Mouse (Mus musculus) T-cell, adult 2 months (primary cell): ENCODE results near the gene Nr1d2.
"Not testable (repeated sequence)": the region's sequence is repeated elsewhere in the genome, so short reads cannot be mapped to it uniquely, and the experiment has no call there.

Experiments
- DNase-seq: peaks from one replicate; pipeline ENCODE4 v3.0.0; 2022; ENCODE audit warnings: low spot score

The Nr1d2 gene

DNA sequence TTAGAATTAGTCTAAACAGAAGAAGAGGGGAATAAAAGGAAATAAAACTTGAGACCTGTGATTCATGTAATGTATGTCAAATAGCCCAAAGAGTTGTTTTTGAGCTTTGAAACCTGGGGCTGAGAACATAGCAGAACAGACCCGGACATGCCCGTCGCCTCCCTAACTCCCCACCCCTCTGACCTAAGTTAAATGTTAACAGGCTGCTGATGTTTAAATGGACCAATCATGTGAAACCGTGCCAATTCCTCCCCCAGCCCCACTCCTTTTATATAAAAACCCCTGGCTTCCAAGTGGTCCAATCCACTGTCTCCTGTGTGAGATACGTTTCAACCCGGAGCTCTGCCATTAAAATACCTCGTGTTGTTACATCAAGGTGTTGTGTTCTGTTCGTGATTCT lies 7.1 kb downstream of the Nr1d2 start:
- not testable (repeated sequence) for DNase-seq

DNA sequence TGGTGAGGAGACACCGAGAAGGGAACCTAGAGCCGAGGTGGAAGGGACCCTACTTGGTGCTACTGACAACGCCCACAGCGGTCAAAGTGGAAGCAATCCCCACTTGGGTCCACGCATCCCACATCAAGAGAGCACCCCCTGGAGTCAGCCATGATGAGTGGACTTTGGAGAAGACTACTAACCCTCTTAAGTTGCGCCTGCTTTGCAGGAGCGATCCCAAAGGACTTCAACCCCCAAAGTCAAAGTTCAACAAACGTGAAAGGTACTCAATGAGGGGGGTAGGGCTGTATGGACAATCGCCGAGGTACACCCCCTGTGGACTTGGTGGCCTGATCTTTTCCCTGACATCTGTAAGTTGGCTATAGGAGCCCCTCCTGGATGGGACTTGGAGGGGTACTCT lies 9.2 kb downstream of the Nr1d2 start:
- not testable (repeated sequence) for DNase-seq

DNA sequence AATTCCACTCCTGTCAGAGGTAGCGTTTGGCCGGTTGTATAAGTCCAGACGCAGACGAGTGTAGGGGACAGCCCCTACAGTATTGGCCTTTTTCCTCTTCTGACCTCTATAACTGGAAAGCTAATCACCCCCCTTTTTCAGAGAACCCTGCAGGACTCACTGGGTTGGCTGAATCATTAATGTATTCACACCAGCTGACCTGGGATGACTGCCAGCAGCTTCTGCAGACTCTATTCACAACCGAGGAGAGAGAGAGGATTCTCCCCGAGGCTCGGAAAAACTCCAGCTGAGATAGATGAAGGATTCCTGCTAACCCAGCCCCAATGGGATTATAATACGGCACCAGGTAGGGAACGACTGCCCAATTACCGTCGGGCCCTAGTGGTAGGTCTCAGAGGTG lies 12.7 kb downstream of the Nr1d2 start:
- DNase-seq, result not testable (repeated sequence)

DNA sequence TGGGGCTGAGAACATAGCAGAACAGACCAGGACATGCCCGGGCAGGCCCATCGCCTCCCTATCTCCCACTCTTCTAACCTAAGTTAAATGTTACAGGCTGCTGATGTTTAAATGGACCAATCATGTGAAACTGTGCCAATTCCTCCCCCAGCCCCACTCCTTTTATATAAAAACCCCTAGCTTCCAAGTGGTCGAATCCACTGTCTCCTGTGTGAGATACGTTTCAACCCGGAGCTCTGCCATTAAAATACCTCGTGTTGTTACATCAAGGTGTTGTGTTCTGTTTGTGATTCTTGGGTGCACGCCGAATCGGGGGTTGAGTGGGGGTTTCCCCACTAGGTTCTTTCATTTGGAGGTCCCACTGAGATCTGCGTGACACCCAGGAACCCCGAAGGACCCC lies 13.5 kb downstream of the Nr1d2 start:
- not testable (repeated sequence) for DNase-seq

DNA sequence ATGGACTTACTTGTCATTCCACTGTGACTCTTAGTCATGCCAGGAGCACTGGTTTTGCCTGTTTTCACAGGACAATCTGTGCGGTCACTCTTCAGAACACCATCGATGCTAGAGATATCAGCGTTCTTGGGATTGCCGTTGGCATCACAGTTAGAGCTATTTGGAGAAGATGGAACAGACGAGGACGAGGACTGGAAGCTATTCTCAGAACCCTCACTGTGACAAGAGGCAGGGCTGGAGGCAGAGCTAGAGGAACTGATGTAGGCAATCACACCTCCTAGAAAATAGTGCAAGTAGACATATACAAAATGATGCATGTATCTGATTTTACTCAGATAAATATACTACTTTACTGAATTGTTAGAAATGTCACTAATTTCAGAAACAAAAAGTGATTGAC lies 16.9 kb downstream of the Nr1d2 start:
- no peak for DNase-seq

DNA sequence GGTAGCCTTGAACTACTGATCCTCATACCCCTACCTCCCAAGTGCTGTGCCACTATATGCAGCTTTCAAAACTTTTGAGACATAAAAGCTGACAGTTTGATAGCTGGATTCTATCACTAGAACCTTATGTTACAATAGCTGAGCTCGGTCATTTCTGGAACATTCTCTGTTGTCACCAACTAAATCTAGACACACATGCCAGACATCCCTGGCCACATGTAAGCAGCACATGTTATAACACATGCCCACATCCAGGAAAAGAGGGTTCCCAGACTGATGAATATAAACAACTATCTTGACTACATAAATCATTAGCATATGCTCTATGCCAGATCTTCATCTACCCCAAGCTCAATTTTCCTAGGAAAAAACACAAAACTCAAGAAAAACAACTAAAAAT lies 21.8 kb downstream of the Nr1d2 start:
- no peak for DNase-seq

DNA sequence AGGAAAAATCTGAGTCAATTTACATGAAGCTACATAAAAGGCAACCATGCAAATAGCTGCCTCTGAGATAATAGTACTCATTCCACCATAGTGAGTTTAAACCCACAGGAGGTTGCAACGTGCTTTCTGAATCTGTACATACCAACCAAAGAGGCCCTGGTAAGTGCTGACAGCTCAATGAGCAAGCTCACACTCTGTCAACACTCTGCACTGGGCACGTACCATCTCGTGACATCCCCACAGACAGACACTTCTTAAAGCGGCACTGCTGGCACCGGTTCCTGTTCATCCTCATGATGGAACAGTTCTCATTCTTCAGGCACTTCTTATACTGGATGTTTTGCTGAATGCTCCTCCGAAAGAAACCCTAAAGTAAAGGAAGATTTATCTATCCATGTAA lies 22.5 kb downstream of the Nr1d2 start:
- no peak for DNase-seq

DNA sequence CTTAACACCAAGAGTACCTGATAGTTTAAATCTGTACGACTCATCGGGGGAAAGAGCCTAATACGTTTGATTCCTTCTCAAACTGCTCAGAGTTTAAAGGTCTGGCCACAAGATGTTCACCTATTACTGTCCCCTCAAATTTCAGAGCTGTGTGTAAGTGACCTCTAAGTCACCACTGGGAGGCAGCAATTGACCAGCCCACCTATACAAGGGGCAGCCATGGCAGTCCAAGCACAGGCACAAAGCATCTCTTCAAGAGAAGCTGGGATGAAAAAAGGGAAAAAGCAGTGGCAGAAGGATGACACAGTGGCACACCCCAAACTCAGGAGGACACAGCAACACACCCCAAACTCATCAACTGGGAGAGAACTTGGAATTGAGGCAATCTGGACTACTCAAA lies 28.1 kb downstream of the Nr1d2 start:
- no peak for DNase-seq

DNA sequence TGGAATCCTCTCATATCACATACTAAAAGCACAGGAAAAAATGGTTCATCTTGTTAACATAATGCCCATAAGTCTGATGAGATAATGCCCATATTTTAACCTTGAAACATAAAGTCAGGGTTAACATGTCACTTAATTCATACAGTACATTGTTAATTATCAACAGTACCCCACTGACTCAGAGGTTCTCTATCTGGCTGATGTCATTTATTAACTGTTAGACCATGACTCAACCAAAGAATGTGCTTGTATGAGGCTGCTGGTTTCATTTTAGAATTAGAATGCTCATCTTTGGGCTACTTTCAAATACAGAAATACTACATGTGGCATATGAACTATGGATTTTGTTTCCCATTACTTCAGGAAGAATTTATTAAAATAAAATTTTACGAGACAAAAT lies 34.6 kb downstream of the Nr1d2 start:
- not testable (repeated sequence) for DNase-seq

DNA sequence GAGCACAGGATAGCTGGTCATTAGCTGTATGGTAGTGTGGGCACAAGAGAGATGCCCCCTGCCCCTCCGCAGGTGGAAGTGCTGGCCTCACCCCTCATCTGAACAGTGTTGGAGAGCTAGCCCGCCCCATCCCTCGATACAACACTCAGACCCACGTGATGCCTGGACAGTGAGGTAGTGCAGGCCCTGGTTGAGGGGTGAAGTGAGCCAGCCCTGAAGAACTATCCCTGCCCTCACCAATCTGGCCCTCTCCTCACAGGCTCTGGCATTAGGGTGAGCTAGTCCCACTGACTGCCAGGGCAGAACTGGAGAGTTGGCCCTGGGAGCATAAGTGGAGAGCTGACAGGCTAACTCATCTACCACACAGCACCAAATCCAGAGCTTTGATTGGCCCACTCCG lies 37.5 kb downstream of the Nr1d2 start:
- DNase-seq, result no peak

DNA sequence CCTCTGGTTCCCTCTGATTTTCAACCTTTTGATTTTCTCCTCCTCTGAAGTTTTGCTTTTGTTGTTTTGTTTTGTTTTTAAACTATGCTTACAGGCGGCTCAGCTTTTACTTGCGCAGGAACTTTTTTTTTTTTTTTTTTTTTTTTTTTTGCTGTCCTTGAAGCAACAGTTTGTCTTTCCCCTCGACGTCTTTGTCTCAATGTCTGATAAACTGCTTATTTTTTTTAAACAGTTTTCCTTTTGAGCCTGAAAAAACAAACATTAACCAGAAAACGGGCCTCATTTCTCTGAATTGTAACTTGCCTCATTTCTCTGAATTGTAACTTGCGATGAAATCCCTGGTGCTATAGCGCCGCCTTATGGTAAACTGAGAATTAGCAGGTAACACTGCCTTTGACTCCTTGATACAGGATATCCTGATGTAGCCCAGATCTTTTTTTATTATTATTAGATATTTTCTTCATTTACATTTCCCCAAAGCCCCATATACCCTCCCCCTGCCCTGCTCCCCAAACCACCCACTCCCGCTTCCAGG lies 52.0 kb downstream of the Nr1d2 start:
- DNase-seq, result peak; percentile 52

DNA sequence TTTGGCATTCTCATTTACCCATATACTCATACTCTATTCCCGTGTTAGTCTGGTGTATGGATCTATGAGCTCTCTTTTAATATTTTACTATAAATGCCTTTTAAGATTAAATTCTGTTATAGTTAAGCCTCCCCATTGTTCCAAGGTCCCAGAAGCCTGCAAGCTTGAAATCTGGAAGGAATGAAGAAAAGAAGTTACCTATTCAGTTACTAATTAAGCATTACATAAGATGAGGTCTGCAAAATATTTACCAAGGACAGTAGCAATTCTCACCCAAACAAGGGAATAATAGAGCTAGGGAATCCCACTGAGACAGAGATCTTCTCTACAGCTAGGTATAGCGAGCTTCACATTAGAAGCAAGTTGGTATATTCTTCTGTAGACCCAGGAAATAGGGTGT lies 61.4 kb downstream of the Nr1d2 start:
- not testable (repeated sequence) for DNase-seq

DNA sequence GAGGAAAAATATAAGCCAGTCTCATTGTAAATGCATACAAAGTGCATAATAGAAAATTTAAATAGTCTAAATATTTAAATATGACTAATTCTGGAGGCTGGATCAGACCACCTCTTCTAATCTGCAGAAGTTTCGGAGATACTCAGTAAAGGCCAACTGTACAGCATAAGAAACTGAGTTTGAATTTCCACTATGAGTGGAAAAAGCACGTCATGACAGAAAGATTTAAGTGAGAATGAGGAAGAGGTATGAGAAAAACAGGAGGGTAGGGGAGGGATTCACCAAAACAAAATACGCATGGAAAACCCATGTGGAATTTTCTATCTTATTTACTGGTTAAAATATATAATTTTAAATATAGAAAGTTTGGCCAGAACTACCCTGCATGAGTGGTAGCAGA lies 71.3 kb downstream of the Nr1d2 start:
- no peak for DNase-seq

DNA sequence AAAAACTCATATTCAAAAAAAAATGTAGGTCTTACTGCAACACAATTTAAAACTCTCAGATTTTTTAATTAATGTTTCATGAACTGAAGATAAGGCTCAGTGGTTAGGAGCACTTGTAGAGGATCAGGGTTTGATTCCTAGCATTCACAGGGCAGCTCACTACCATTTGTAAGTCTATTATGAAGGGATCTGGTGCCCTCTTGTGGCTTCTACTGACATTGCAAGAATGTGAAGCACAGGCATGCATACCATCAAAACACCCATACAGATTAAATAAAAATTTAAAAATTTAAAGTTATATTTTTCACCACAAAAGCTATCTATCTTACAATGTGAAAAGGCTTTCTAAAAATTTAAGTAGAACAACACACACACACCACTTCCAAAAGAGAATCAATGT lies 71.9 kb downstream of the Nr1d2 start:
- DNase-seq, result peak; percentile 39
